Mouse (Mus musculus): ENCODE data around the gene Traf2.

The Traf2 gene

GRCm38 (mm10) chr2:25541644-25542367, 4.9 kb downstream of the Traf2 start:
- no peak for DNase-seq (ENCODE audit: low read depth, low spot score)

DNA sequence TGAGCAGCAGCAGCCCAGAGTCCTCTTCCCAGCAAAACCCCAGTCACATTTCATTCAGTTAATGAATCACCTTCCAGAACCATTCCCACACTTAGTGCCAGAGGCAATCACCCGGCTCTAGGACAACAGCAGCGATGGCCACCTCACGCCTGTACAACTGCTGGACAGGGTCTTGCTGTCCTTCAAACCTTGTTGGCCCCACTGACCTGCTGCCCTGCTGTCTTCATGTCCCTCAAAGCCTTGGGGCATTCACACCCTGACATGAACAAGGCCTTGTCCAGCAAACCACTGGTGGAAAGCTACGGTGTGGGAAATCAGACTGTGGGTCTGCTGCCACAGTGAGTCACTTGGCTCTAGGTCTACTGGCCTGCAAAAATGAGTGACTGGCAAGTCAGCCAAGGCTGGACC, 6.2 kb downstream of the Traf2 start:
- DNase-seq (ENCODE audit: low read depth, low spot score), result no peak

DNA sequence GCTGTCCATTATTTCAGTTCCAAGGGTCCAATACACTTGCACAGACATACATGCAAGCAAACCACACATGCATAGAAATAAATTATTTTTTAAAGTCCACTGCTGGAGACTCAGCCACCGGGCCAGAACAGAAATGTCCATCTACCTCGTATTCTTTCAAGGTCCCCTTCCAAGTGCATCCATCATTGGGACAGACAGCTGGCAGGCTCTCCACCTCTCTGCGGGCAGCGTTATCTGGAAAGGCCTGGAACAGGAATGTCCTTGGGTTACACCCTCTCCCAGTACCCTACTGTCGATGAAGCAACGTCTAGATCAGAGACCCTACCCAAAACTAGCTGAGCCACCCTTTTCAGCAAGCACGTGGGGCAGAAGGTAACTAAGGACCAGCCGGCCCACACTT, 10.2 kb downstream of the Traf2 start:
- DNase-seq (ENCODE audit: low read depth, low spot score), result no peak

DNA sequence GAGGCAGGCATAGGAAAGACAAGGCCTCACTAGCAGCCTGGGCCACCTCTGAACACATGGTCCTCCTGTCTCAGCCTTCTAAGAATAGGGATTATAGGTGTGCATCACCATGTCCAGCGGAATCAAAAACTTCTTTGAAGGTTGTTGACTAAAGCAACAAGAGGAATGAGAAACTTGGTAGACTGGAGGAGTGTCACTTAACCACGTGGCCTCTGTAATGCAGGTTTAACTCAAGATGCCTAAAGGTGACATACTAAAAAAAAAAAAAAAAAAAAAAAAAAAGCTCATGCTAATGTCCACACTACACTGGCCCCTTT, 11.9 kb downstream of the Traf2 start:
- DNase-seq (ENCODE audit: low read depth, low spot score), result no peak

- no peak for DNase-seq (ENCODE audit: low read depth, low spot score)
These were observed 12.4 kb downstream of the Traf2 start for GRCm38 (mm10) chr2:25534178-25534865.

- DNase-seq (ENCODE audit: low read depth, low spot score), result no peak
These were observed 13.0 kb downstream of the Traf2 start for GRCm38 (mm10) chr2:25533707-25534106.

DNA sequence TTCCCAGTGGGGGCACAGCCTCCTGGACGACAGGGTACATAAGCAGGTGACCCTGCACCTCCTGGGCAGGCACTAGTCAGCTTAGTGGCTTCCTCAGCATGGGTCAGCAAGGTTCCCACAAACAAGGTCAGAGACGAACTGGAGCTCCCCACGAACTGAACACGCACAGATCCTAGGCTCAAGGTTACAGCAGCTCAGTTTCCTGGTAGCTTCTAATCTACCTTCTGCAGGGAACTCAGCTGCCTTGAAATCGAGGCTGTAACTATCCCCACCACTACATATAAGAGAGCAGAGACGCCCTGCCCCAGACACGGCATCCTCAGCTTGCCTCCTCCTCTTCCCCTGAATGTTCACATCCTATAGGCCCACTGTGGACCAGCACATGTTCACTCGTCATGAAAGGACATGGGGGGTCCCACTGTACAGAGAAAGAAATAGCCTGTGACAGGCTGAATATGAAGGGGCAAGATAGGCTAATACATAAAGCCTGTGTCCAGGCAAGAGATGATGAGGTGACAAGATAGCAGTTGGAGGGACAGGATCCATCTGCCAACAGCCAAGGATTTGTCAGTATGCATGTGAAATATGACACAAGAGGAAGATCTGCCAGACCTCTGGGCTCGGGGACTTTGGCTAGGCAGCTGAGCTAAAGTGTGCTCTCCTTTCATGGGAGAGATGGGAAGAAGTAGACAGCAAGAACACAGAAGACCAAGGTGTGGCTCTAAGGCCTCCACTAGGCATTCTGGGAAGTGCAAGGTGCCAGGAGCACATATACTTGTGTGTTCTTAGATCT, 20.0 kb downstream of the Traf2 start:
- DNase-seq (ENCODE audit: low read depth, low spot score), result no peak

GRCm38 (mm10) chr2:25509912-25510311, 36.8 kb downstream of the Traf2 start:
- DNase-seq (ENCODE audit: low read depth, low spot score), result no peak

- DNase-seq (ENCODE audit: low read depth, low spot score), result no peak
These were observed 39.8 kb downstream of the Traf2 start for GRCm38 (mm10) chr2:25506964-25507363.

DNA sequence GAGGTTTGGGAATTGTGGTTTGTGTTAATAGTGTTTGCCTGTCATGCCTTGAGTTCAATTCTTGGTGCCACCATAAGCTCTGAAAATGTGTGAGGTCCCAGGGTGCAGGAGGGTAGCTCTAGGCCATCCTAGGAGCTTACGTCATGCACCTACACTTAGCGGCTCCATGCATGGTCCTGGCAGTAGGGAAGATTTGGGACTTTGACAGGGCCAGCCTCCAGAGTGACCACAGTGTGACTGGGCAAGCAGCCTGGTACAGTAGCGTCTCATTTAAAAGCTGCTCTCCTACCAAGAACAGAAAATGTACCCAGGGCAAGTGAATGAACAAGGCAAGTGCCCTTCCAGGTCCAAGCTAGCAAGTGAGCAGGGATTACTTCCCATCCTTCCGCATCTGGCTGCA, 40.9 kb downstream of the Traf2 start:
- no peak for DNase-seq (ENCODE audit: low read depth, low spot score)

- DNase-seq (ENCODE audit: low read depth, low spot score), result no peak
These were observed 41.7 kb downstream of the Traf2 start for GRCm38 (mm10) chr2:25505000-25505399.

- DNase-seq (ENCODE audit: low read depth, low spot score), result no peak
These were observed 42.2 kb downstream of the Traf2 start for GRCm38 (mm10) chr2:25504538-25504937.

DNA sequence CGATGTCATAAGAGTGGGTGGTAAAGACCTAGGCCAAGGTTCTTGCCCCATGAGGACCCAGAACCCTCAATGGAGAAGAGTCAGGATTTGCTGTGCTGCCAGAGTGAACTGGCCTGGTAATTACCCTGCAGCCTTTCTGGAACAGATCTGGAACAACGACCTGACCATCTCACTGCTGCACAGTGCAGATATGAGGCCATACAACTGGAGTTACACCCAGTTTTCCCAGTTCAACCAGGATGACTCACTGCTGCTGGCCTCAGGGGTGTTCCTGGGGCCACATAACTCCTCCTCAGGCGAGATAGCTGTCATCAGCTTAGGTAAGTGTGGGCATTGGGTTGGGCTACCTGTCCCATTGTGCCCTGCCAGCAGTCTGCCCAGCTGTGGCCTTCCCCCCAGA, 44.0 kb downstream of the Traf2 start:
- DNase-seq (ENCODE audit: low read depth, low spot score), result no peak

DNA sequence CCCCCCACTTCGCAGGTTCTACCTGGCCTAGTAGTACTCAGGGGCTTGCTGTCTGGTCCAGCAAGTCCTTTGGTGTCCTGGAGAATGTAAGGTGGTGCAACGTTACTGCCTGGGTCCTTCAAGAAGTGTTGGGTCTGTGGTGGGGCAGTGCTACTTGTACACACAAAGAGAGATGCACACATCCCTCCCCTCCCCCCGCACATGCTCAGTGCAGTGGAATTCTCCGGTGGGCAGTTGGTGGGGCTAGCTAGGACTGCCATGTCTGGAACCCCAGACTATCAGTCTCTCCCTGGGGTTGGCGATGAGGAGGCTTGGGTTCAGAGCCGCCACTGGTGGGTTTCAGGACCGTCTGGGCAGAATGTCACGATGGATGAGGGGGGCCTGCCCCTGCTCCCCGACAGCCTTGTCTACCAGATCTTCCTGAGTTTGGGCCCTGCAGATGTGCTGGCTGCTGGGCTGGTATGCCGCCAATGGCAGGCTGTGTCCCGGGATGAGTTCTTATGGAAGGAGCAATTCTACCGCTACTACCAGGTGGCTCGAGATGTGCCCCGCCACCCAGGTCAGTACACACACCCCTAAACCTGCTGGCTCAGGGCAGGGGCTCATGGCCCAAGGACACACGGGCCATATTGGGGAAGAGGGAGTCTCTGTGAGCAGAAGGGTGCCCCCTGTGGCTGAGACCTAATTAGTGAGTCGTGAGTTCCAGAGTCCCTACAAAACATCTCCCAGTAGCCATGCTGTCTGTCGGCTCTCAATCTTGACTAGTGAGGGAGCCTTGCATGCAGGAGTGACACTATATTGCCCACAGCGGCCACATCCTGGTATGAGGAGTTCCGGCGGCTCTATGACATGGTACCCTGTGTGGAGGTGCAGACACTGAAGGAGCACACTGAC, 44.9 kb downstream of the Traf2 start, which contains the start of gene C8g:
TSS of gene C8g (minus strand) at position 127 of the 894 bp plus-strand sequence.
- DNase-seq (ENCODE audit: low read depth, low spot score), result no peak

DNA sequence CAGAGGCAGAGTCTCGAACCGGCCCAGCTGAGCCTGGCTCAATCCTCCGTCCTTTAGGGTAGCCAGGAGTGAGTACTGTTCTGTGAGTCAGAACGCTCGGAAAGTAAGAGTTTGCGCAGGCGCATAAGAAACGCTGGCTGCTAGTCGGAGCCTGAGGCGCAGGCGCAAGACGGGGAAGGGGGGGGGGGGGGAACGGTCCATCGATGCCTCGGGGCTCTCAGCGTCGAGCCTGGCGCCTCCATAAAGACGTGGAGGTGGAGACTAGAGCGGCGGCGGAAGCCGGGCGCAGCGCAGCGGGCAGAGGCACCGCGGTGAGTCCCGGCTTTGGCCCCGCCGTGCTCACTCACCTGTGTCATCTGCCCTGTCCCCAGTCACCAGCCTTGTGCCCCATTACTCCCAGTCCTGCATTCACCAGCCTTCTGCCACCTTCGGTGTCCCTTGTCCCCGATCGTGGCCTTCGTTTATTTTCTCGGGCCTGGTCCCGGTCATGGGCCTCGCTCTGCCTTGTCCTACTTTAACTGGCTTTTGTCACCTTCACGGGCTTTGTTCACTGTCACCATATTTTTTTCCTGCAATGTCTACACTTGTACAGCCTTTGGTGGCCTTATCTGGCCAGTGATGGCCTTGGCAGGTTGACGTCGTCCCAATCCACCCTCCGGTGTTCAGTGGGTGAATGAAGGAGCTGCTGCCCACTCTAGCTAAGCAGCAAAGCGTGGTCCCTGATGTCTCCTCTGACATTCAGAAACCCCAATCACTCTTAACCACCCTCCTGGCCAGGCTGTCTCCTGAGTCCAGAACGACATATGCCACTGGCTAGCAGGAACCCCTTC, 45.9 kb downstream of the Traf2 start, which contains the start of gene Fbxw5:
TSS of gene Fbxw5 (plus strand) at position 175 of the 830 bp plus-strand sequence.
- DNase-seq (ENCODE audit: low read depth, low spot score), result peak; percentile 86

GRCm38 (mm10) chr2:25500071-25500575, 46.6 kb downstream of the Traf2 start:
- DNase-seq (ENCODE audit: low read depth, low spot score), result no peak

DNA sequence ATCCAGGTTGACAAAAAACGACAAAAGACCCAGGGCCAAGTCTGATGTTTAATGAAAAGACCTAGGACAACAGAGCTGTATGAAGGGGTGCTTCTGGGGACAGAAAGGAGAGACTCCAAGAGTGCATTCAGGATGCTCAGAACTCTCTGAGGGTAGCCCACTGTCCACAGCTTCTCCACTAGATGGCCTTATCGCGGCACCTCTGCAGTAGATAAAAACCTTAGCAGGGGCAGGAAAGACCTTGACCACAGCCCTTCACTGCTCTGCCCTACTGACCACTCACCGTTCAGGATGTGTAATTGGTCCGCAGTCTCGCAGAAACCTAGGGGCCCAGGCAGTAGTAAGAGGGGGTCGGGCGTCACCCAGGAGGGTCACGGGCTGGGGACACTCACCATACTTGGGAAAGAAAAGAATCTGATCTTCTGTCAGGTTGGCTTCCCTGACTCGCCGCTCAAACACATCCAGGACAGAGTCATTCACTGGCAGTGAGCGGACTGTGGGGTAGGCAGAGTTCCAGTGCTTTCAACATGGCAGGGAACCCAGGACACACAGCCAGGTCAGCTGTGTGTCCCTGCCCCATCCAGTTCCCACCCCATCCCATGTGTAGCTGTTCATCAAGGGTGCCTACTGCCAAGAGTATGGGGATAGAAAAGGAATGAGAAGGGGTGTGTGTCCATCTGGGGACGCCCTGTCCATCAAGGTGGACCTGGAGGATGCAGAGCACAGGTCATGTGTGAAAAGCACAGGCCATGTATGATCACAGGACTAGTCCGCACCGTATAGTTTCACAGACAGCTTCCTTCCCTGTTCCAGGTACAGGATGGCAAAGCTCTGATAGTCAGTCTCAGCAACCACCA, 47.9 kb downstream of the Traf2 start:
- DNase-seq (ENCODE audit: low read depth, low spot score), result no peak

- no peak for DNase-seq (ENCODE audit: low read depth, low spot score)
These were observed 48.7 kb downstream of the Traf2 start for GRCm38 (mm10) chr2:25497846-25498575.

- no peak for DNase-seq (ENCODE audit: low read depth, low spot score)
These were observed 50.3 kb downstream of the Traf2 start for GRCm38 (mm10) chr2:25496462-25496861.
